Mouse (Mus musculus) spleen, adult 2 months (tissue): ENCODE measurements around the gene Prrt3. TPM values are rescaled to one million over a fixed set of nuclear protein-coding genes. Genes with fewer than 3 reads are reported as not detected.

ENCODE experiments used
- DNase-seq, 2 experiments: peaks; one replicate each; pipeline versions ENCODE4 v3.0.0 to v3.0.0-alpha.2; 2012 to 2021; ENCODE audit warnings: low spot score in 2 of 2, low read depth in 1 of 2
- H3K27ac ChIP-seq: fragments of 200-500 bp; 2 replicates; pipeline ENCODE4 v1.5.1; 2012; ENCODE audit warnings: low read length, inconsistent platforms; ENCODE audit not compliant: insufficient read depth
- H3K27me3 ChIP-seq: fragments of 200-500 bp; 2 replicates; pipeline ENCODE4 v1.6.1; 2012; ENCODE audit warnings: mild to moderate bottlenecking, moderate library complexity, low read length, inconsistent platforms; ENCODE audit not compliant: control insufficient read depth, insufficient read depth
- H3K36me3 ChIP-seq: fragments of 200-500 bp; 2 replicates; pipeline ENCODE4 v1.6.1; 2012; ENCODE audit warnings: mild to moderate bottlenecking, low read length, inconsistent platforms; ENCODE audit not compliant: control insufficient read depth, insufficient read depth
- H3K4me1 ChIP-seq: fragments of 200-500 bp; 2 replicates; pipeline ENCODE4 v1.6.1; 2011; ENCODE audit warnings: inconsistent platforms; ENCODE audit not compliant: control insufficient read depth, insufficient read depth, insufficient read length
- H3K4me3 ChIP-seq: fragments of 200-500 bp; 2 replicates; pipeline ENCODE4 v1.5.1; 2011; ENCODE audit warnings: mild to moderate bottlenecking, inconsistent platforms; ENCODE audit not compliant: insufficient read depth, insufficient read length; ENCODE audit errors: extremely low read depth
- CTCF ChIP-seq: fragments of 200-500 bp; IDR thresholded peaks from 2 replicates; pipeline ENCODE4 v1.5.1; 2011; ENCODE audit warnings: mild to moderate bottlenecking, inconsistent platforms; ENCODE audit not compliant: insufficient read depth, insufficient read length, insufficient replicate concordance; ENCODE audit errors: extremely low read depth
- POLR2A ChIP-seq: fragments of 200-500 bp; IDR thresholded peaks from 2 replicates; pipeline ENCODE4 v1.6.1; 2011; ENCODE audit warnings: low read depth, low read length, inconsistent platforms
- WGBS: fragments of 180-500 bp; shearing (Covaris S2); methylation state at CpG from one replicate; pipeline ENCODE4 v1.1.7; 2018; 5-methylcytosine and 5-hydroxymethylcytosine counted together
- polyA plus RNA-seq: library from polyadenylated mRNA; depleted of rRNA; stranded (reverse); fragments of >200 nt; gene quantifications from 2 replicates; pipeline ENCODE4 v1.2.3, GENCODE M21; 2012

Prrt3 gene
- polyA plus RNA-seq, 1 experiment: 0.04 TPM

GRCm38 (mm10) chr6:113523420-113523819 is 21.7 kb upstream of the Prrt3 start:
- H3K4me3 ChIP-seq: no peak overlapping the region
- TF ChIP-seq CTCF (no peak), POLR2A (no peak)
- WGBS: 59% methylated on average over 8 of the region's 8 CpGs
- H3K27ac ChIP-seq: no peak overlapping the region
- H3K36me3 ChIP-seq: peaks cover 30% of the 10 kb centered on the region
- no peaks in the 10 kb centered on the region for H3K27me3 ChIP-seq
- no peak for DNase-seq
- no peaks in the 10 kb centered on the region for H3K4me1 ChIP-seq

GRCm38 (mm10) chr6:113522310-113522709 is 20.6 kb upstream of the Prrt3 start:
- no peak for DNase-seq
- WGBS: 86% methylated on average over 1 of the region's 1 CpGs

GRCm38 (mm10) chr6:113517434-113518080 is 15.8 kb upstream of the Prrt3 start:
- Histone ChIP-seq H3K27me3 (no peaks in the 10 kb centered on the region), H3K4me3 (no peak overlapping the region), H3K36me3 (peaks cover 47% of the 10 kb centered on the region), H3K27ac (peak overlapping the region; percentile 54), H3K4me1 (peaks cover 7% of the 10 kb centered on the region; the same call in 1 of the 2 replicates)
- DNase-seq: no peak
- 11% methylated on average over 8 of the region's 8 CpGs for WGBS
- TF ChIP-seq CTCF: no peak
- no peak for TF ChIP-seq POLR2A

More at GRCm38 (mm10) chr6:113522310-113522709, 20.6 kb upstream of the Prrt3 start:
- peaks cover 7% of the 10 kb centered on the region; the same call in 1 of the 2 replicates for H3K4me1 ChIP-seq
- no peak overlapping the region for H3K27ac ChIP-seq
- no peak overlapping the region for H3K4me3 ChIP-seq
- peaks cover 30% of the 10 kb centered on the region for H3K36me3 ChIP-seq
- TF ChIP-seq POLR2A (no peak), CTCF (no peak)
- H3K27me3 ChIP-seq: no peaks in the 10 kb centered on the region

GRCm38 (mm10) chr6:113514600-113514999 is 12.9 kb upstream of the Prrt3 start:
- H3K4me1 ChIP-seq: peaks cover 7% of the 10 kb centered on the region; the same call in 1 of the 2 replicates
- TF ChIP-seq CTCF (no peak), POLR2A (no peak)
- H3K36me3 ChIP-seq: peaks cover 32% of the 10 kb centered on the region
- no peak for DNase-seq
- 80% methylated on average over 3 of the region's 3 CpGs for WGBS
- H3K27me3 ChIP-seq: no peaks in the 10 kb centered on the region
- H3K27ac ChIP-seq: no peak overlapping the region
- no peak overlapping the region for H3K4me3 ChIP-seq

GRCm38 (mm10) chr6:113513944-113514343 is 12.2 kb upstream of the Prrt3 start:
- WGBS: 93% methylated on average over 6 of the region's 6 CpGs
- peaks cover 7% of the 10 kb centered on the region; the same call in 1 of the 2 replicates for H3K4me1 ChIP-seq
- H3K36me3 ChIP-seq: peaks cover 27% of the 10 kb centered on the region
- TF ChIP-seq POLR2A: no peak
- TF ChIP-seq CTCF: no peak
- no peak for DNase-seq
- H3K27me3 ChIP-seq: no peaks in the 10 kb centered on the region
- no peak overlapping the region for H3K4me3 ChIP-seq
- no peak overlapping the region for H3K27ac ChIP-seq

- no peaks in the 10 kb centered on the region for H3K4me1 ChIP-seq
- TF ChIP-seq CTCF: no peak
- TF ChIP-seq POLR2A: no peak
- WGBS: 84% methylated on average over 5 of the region's 5 CpGs
- no peak for DNase-seq
- peaks cover 3% of the 10 kb centered on the region; the same call in 1 of the 2 replicates for H3K36me3 ChIP-seq
- no peak overlapping the region for H3K27ac ChIP-seq
- H3K27me3 ChIP-seq: no peaks in the 10 kb centered on the region
- no peak overlapping the region for H3K4me3 ChIP-seq
Measured at GRCm38 (mm10) chr6:113508947-113509280, 7.2 kb upstream of the Prrt3 start.

- no peak overlapping the region for H3K27ac ChIP-seq
Measured at GRCm38 (mm10) chr6:113508272-113508946, 6.7 kb upstream of the Prrt3 start.

More at GRCm38 (mm10) chr6:113508272-113508946, 6.7 kb upstream of the Prrt3 start:
- WGBS: 82% methylated on average over 7 of the region's 7 CpGs
- Histone ChIP-seq H3K4me3 (no peak overlapping the region), H3K4me1 (no peaks in the 10 kb centered on the region), H3K27me3 (no peaks in the 10 kb centered on the region), H3K36me3 (0 out of 2 replicates have a peak, but pooled peaks cover 1% of the 10 kb centered on the region)
- no peak for DNase-seq
- TF ChIP-seq POLR2A (no peak), CTCF (no peak)
